ENCODE assay signal across 13 mouse cellular contexts in the genomic region with DNA sequence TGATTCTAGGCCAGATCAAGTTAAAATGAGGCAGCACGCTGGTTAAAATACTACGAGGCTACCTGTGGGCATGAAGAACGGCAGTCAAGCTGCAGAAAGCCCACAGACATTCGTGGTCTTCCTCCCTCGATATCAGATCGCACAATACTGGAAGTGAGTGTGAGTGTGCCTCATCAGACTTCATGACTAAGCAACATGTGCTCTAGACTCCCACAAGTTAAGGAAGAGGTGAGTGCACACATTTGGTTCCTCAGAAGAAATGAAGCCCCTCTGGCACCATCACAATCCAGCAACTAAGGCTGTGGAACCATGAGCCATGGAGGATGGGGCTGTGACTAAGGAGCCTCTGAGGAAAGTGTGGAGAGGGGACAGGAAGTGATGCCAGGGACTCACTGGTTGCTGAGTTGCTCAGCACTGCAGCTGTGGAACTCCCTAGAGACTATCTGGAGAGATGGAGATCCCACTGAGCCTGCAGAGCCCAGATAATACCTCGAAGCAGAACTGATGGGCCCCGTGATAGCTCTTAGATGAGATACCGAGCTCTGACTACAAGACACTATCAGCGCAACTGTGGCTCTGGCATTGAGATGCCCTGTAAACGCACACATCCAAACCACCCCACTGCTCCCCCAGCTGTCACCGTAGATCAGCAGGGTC. TPM values are rescaled to one million over a fixed set of nuclear protein-coding genes. Genes with fewer than 3 reads are reported as not detected.
DNase-seq lines count a peak whose midpoint lies in the region; ATAC-seq lines count a peak whose summit lies in the region.
"Had no signal": no experiment of that assay in that cellular context is flagged by ENCODE, and none has a peak within 500 bp of the region (broad histone marks: within the 10 kb centered on the region; RNA-seq: fewer than 3 reads in every experiment).

No protein-coding gene starts in this region.

- ATAC-seq in heart, embryonic 14.5 days (ENCODE audit: insufficient number of reproducible peaks, insufficient read depth, low FRiP score, low read depth), result no peak
- ATAC-seq in heart, embryonic 11.5 days (replicated peaks; ENCODE audit: insufficient number of reproducible peaks, low FRiP score, low TSS enrichment), result no peak
- no peak for ATAC-seq in forebrain, embryonic 13.5 days
- ATAC-seq in liver, embryonic 12.5 days, result peak; percentile 80
- ATAC-seq: CD4-positive, CD25-positive, alpha-beta regulatory T cell, adult 4 months had no signal

- H3K4me2 ChIP-seq in heart, embryonic 14.5 days (ENCODE audit: low read length), result no peak overlapping the region; the same call in 1 of the 2 replicates
- H3K4me2 ChIP-seq in heart, embryonic 11.5 days, result no peak overlapping the region
- H3K4me2 ChIP-seq in forebrain, embryonic 13.5 days, result no peak overlapping the region
- peak overlapping the region; percentile 59 for H3K4me2 ChIP-seq in liver, embryonic 12.5 days

- no peaks in the 10 kb centered on the region for H3K36me3 ChIP-seq in heart, embryonic 14.5 days (ENCODE audit: control insufficient read depth, insufficient read depth, low read length)
- no peaks in the 10 kb centered on the region for H3K36me3 ChIP-seq in heart, embryonic 11.5 days (ENCODE audit: control insufficient read depth, insufficient read depth, low read length)
- H3K36me3 ChIP-seq in forebrain, embryonic 13.5 days (ENCODE audit: poor library complexity, severe bottlenecking), result no peaks in the 10 kb centered on the region
- no peaks in the 10 kb centered on the region for H3K36me3 ChIP-seq in liver, embryonic 12.5 days

- H3K27me3 ChIP-seq in heart, embryonic 14.5 days (ENCODE audit: control insufficient read depth, insufficient read depth, low read length), result no peaks in the 10 kb centered on the region
- no peaks in the 10 kb centered on the region for H3K27me3 ChIP-seq in heart, embryonic 11.5 days (ENCODE audit: control insufficient read depth, insufficient read depth, low read length)
- H3K27me3 ChIP-seq in forebrain, embryonic 13.5 days, result no peaks in the 10 kb centered on the region
- 0 out of 2 replicates have a peak, but pooled peaks cover 12% of the 10 kb centered on the region for H3K27me3 ChIP-seq in liver, embryonic 12.5 days (replicated peaks)

- 74% methylated on average over 12 of the region's 12 CpGs for WGBS in heart, embryonic 14.5 days
- 70% methylated on average over 12 of the region's 12 CpGs for WGBS in heart, embryonic 11.5 days (ENCODE audit: insufficient replicate concordance)
- 92% methylated on average over 12 of the region's 12 CpGs for WGBS in forebrain, embryonic 13.5 days
- 39% methylated on average over 12 of the region's 12 CpGs for WGBS in liver, embryonic 12.5 days (ENCODE audit: insufficient replicate concordance)

- H3K4me3 ChIP-seq in heart, embryonic 14.5 days (ENCODE audit: control insufficient read depth in 1 of 2, insufficient read depth in 1 of 2, low read depth in 1 of 2, low read length in 2 of 2), result no peak overlapping the region
- H3K4me3 ChIP-seq in heart, embryonic 11.5 days (ENCODE audit: low read depth, low read length), result no peak overlapping the region
- no peak overlapping the region for H3K4me3 ChIP-seq in forebrain, embryonic 13.5 days
- peak overlapping the region; percentile 14; the same call in 1 of the 2 replicates for H3K4me3 ChIP-seq in liver, embryonic 12.5 days

- peak overlapping the region; percentile 25; the same call in 1 of the 2 replicates for H3K9ac ChIP-seq in heart, embryonic 14.5 days (ENCODE audit: low read length)
- no peak overlapping the region for H3K9ac ChIP-seq in heart, embryonic 11.5 days (ENCODE audit: low read depth, low read length)
- H3K9ac ChIP-seq in forebrain, embryonic 13.5 days, result no peak overlapping the region
- peak overlapping the region; percentile 58 for H3K9ac ChIP-seq in liver, embryonic 12.5 days

- H3K4me1 ChIP-seq in heart, embryonic 14.5 days (ENCODE audit: control insufficient read depth in 2 of 2, insufficient read depth in 2 of 2, low read length in 2 of 2), result peaks cover 8 to 11% of the 10 kb centered on the region in 2 experiments
- H3K4me1 ChIP-seq in heart, embryonic 11.5 days (ENCODE audit: control insufficient read depth, insufficient read depth, low read length), result peaks cover 12% of the 10 kb centered on the region
- H3K4me1 ChIP-seq in forebrain, embryonic 13.5 days, result no peaks in the 10 kb centered on the region; the same call in 1 of the 2 replicates
- H3K4me1 ChIP-seq in liver, embryonic 12.5 days, result peaks cover 39% of the 10 kb centered on the region

- no peak overlapping the region for H3K27ac ChIP-seq in heart, embryonic 14.5 days (replicated peaks in 1 of 2; ENCODE audit: control insufficient read depth in 1 of 2, insufficient read depth in 1 of 2, low read depth in 2 of 2, low read length in 2 of 2)
- no peak overlapping the region for H3K27ac ChIP-seq in heart, embryonic 11.5 days (ENCODE audit: low read depth, low read length)
- H3K27ac ChIP-seq in forebrain, embryonic 13.5 days, result peak overlapping the region; percentile 49; the same call in 1 of the 2 replicates
- H3K27ac ChIP-seq in liver, embryonic 12.5 days, result peak overlapping the region; percentile 72
- H3K27ac ChIP-seq: kidney, postnatal 0 days had no signal

- peak; percentile 56 for DNase-seq in 416B (ENCODE audit: low read depth)
- DNase-seq in gastrocnemius, adult 8-10 months (ENCODE audit: low spot score in 2 of 2), result no peak
- no peak for DNase-seq in cerebellum, postnatal 14 days
- DNase-seq in kidney, postnatal 10 days, result no peak
- DNase-seq: spleen, adult 18-20 months had no signal

- no peaks in the 10 kb centered on the region for H3K9me3 ChIP-seq in heart, embryonic 14.5 days (ENCODE audit: control insufficient read depth, low read length)
- no peaks in the 10 kb centered on the region for H3K9me3 ChIP-seq in heart, embryonic 11.5 days (replicated peaks; ENCODE audit: control insufficient read depth, low read length)
- no peaks in the 10 kb centered on the region for H3K9me3 ChIP-seq in forebrain, embryonic 13.5 days (replicated peaks)
- no peaks in the 10 kb centered on the region for H3K9me3 ChIP-seq in liver, embryonic 12.5 days (replicated peaks)

RNA-seq across cellular contexts. Expression of a gene that starts 46.3 kb away (rescaled TPM):
- not detected in 2 replicates for polyA plus RNA-seq in heart, embryonic 14.5 days (2014; fragmentation: Nextera tagmentation; extraction: Ambion mirVana)
- not detected in 2 replicates for polyA plus RNA-seq in heart, embryonic 11.5 days (2014; fragmentation: Nextera tagmentation; extraction: Ambion mirVana)
- not detected in 2 replicates for polyA plus RNA-seq in forebrain, embryonic 13.5 days (2015; fragmentation: Nextera tagmentation; extraction: Ambion mirVana)
- not detected in 2 replicates for polyA plus RNA-seq in liver, embryonic 12.5 days (2016; fragmentation: Nextera tagmentation; extraction: Ambion mirVana)
- not detected for total RNA-seq in gastrocnemius, adult 8-10 months (2022)
- polyA plus RNA-seq: kidney, postnatal 0 days; limb, embryonic 11.5 days; neural tube, embryonic 11.5 days had no signal

RNA-seq across cellular contexts. Expression of a gene that starts 53.7 kb away (rescaled TPM):
- polyA plus RNA-seq in heart, embryonic 14.5 days (2014; fragmentation: Nextera tagmentation; extraction: Ambion mirVana), result 2.1 and 2.4 TPM in 2 replicates
- polyA plus RNA-seq in heart, embryonic 11.5 days (2014; fragmentation: Nextera tagmentation; extraction: Ambion mirVana), result 12.8 and 16.0 TPM in 2 replicates
- polyA plus RNA-seq in forebrain, embryonic 13.5 days (2015; fragmentation: Nextera tagmentation; extraction: Ambion mirVana), result 0.26 and 0.91 TPM in 2 replicates
- 28.9 and 29.0 TPM in 2 replicates for polyA plus RNA-seq in liver, embryonic 12.5 days (2016; fragmentation: Nextera tagmentation; extraction: Ambion mirVana)
- under 1 TPM in 2 of 4 experiments, not detected in 2; 0.07 to 0.13 TPM for total RNA-seq in gastrocnemius, adult 8-10 months (2022)

Comparison
In these comparisons a context has a peak if more than half of its experiments do, and no peak if none do; other contexts are left out.
1. H3K9ac ChIP-seq: peak in heart, embryonic 14.5 days (single experiment) and liver, embryonic 12.5 days (single experiment); none in heart, embryonic 11.5 days (single experiment) and forebrain, embryonic 13.5 days (single experiment).
2. H3K27ac ChIP-seq: peak in forebrain, embryonic 13.5 days (single experiment) and liver, embryonic 12.5 days (single experiment); none in heart, embryonic 14.5 days (0 of 2) and heart, embryonic 11.5 days (single experiment).